Mouse (Mus musculus): Measurements from ENCODE around the gene Ap2a2.
"Not testable (repeated sequence)": the region's sequence is repeated elsewhere in the genome, so short reads cannot be mapped to it uniquely, and the experiment has no call there.

Gene Ap2a2

DNA sequence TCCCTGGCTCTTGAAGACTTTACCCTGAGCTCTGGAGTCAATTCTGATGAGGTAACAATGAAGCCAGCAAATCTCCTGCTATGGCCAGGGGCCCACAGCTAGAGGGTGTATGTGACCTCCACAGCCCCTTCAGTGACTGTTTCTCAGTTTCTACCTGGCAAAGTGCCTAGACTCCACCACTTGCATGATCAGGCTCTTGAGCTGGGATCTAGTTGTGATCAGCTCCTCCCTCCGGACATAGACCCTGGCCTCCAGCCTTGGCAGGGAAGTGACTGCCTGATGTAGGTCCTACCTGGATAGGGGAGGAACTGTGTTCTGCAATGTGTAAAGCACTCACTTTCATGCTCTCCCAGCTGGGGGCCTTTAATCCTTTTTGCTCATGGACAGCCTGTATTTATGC, 98.4 kb downstream of the Ap2a2 start:
- no peak for DNase-seq (ENCODE audit: low spot score in 2 of 2)

DNA sequence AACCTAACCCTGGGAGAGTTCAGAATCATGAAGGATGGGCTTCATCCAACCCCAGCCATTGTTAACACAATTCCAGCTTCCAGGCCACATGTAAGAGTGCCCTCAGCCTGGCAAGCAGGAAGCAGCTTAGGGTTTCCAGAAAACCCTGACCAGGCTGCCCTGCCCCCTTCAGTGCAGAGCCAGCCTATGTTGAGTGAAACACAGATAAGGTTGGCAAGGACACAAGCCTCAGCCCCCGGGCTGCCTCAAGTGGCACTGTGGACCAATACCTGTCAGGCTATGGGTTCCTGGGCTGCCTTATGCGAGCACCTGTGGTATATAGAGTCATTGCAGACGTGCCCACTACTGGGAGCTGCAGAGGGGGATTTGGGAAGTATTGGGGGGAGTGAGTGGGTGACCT, 99.5 kb downstream of the Ap2a2 start:
- no peak for DNase-seq (ENCODE audit: low spot score in 2 of 2)

DNA sequence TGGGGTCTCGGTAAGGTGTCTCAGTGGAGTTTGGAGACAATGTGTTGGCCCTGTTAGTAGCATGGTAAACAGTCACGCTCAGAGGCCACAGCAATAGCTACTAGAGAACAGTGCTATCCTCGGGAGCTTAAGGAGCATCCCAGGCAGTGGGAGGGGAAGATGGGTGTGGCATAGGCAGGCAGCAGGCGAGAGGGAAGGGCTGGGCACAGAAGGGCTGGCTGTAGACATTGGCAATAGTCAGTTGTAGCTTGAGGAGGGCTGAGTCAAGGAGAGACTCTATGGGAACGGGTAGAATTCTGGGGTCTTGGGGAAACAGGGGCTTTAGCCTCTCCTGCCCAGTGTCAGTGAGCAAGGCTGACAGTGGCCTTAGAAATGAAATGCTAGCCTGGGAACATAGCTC, 100.2 kb downstream of the Ap2a2 start:
- no peak for DNase-seq (ENCODE audit: low spot score in 2 of 2)

DNA sequence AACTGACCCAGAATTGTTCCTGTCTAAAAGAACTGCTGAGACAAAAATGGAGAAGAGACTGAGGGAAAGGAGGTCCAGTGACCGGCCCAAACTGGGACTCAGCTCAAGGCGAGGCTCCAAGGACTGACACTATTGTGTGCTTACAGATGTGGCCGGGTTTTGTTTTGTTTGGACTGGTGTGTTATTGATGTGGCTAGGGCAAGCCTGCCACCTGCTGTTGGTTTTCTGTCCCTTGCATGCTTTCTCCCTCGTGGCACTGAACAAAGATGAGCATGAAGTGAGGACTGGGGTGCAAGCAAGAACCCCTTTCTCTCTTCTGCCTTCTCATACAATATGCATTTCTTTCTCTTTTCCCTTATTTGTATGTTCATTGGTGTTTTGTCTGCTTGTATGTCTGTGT, 104.2 kb downstream of the Ap2a2 start:
- peak; percentile 11 to 22 for DNase-seq (ENCODE audit: low spot score in 2 of 2)

DNA sequence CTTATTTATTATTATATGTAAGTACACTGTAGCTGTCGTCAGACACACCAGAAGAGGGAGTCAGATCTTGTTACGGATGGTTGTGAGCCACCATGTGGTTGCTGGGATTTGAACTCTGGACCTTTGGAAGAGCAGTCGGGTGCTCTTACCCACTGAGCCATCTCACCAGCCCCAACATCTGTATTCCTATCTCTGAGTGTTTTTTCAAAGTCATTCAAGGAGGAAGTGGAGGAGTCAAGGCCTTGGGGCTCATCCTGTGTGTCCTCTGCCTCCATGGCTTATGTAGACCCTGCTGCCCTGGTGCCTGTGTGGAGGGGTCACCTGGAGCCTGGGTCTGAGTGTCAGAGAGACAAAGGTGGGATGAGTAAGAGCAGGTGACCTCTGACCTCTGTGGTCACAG, 107.1 kb downstream of the Ap2a2 start:
- not testable (repeated sequence) for DNase-seq (ENCODE audit: low spot score in 2 of 2)

DNA sequence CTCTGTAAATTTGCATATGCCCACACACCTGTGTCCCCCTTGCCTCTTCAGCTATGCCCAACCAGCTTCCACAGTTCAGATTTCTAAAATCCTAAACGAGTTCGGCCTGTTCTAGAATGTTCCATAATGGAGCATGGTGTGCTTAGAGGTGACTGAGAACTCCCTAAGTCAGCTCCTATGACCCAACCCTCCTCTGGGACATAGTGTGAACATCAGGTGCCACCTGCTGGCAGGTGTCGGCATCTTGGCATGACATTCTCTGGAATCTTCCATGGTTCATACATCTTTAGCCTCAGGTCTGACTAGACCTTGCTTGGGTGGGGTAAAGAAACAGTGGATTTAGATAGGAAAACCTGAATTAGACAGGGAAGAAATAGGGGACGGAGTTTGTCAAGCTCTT, 109.0 kb downstream of the Ap2a2 start:
- peak; percentile 26 to 31 for DNase-seq (ENCODE audit: low spot score in 2 of 2)

DNA sequence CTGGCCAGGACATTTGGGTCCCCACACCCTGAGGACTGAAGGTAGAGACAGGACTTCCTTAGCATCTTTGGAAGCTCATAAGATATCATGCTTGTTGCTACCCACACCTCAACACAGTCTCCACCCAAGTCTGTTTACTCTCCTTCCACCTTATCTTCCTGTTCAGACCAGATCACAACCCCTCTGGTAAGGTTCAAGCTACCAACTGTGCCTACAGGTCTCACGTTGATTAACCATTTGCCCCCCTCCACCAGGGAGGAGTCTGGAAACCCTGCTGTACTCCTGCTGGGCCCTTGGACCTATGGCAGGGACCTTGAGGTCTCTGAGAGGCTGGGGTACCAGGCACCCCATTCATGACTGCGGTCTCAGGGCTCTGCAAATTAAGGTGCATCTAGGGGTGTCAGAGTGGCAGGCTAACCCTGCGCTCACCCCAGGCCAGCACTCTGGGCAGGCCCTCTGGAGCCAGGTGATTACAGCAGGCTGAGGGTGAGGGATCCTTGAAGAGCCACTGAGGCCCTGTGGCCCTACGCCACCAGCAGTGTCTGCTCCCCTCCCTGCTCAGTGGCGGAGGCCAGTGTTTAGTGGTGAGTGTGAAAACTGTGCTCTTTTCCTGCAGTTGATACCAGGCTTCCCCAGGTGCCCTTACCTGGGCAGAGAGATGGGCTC, 109.8 kb downstream of the Ap2a2 start:
- DNase-seq (ENCODE audit: low spot score in 2 of 2): peak; percentile 6 to 35

DNA sequence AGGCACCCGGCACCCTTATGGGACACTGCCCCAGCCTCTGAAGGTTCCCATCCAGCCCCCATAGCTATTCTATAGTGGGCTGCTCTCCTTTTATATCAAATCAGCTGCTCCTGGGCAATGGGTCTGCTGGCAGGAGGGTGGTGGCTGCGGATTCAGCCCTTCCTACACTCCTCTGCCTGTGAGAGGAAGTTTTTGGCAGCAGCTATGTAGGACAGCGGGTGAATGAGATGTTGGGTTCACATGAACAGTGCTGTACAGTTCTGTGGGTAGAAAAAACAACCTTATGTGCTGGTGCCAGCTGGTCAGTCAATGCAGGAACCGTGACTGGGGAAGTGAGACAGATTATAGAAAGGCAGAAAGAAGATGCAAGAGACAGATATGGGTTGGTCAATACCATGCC, 116.9 kb downstream of the Ap2a2 start:
- DNase-seq (ENCODE audit: low spot score in 2 of 2): no peak

Data from spleen, postnatal 36 days (tissue).